ENCODE assay signal across 8 mouse cellular contexts in genomic region chr16:65816059-65816458, GRCm38 (mm10). TPM values are rescaled to one million over a fixed set of nuclear protein-coding genes. Genes with fewer than 3 reads are reported as not detected.
DNase-seq lines count a peak whose midpoint lies in the region; ATAC-seq and TF ChIP-seq lines count a peak whose summit lies in the region.
"Had no signal": no experiment of that assay in that cellular context is flagged by ENCODE, and none has a peak within 500 bp of the region (broad histone marks: within the 10 kb centered on the region; RNA-seq: fewer than 3 reads in every experiment).

No protein-coding gene starts in this region.

- no peak for TF ChIP-seq CTCF in thymus, adult 2 months (IDR thresholded peaks at IDR 0.05; ENCODE audit: borderline replicate concordance, control insufficient read depth, extremely low read depth, insufficient read depth, low read length, poor library complexity)

- no peak overlapping the region for H3K9ac ChIP-seq in liver, embryonic 13.5 days
- no peak overlapping the region; the same call in 1 of the 2 replicates for H3K9ac ChIP-seq in embryonic facial prominence, embryonic 12.5 days
- H3K9ac ChIP-seq in hindbrain, embryonic 14.5 days, result peak overlapping the region; percentile 67; the same call in 1 of the 2 replicates
- H3K9ac ChIP-seq in neural tube, embryonic 13.5 days, result peak overlapping the region; percentile 78

- ATAC-seq in liver, embryonic 13.5 days (ENCODE audit: low read depth), result no peak
- ATAC-seq in embryonic facial prominence, embryonic 12.5 days (ENCODE audit: insufficient number of reproducible peaks, insufficient read depth, low FRiP score, low TSS enrichment), result no peak
- ATAC-seq in hindbrain, embryonic 14.5 days (ENCODE audit: low FRiP score), result no peak
- ATAC-seq in neural tube, embryonic 13.5 days (ENCODE audit: low read depth), result no peak
- no peak for ATAC-seq in megakaryocyte, adult 5-6 weeks (ENCODE audit: poor library complexity, severe bottlenecking)

- no peaks in the 10 kb centered on the region for H3K9me3 ChIP-seq in liver, embryonic 13.5 days (replicated peaks)
- no peaks in the 10 kb centered on the region for H3K9me3 ChIP-seq in embryonic facial prominence, embryonic 12.5 days
- peaks cover 6% of the 10 kb centered on the region; the same call in 1 of the 2 replicates for H3K9me3 ChIP-seq in hindbrain, embryonic 14.5 days (ENCODE audit: control insufficient read depth, low read length)
- H3K9me3 ChIP-seq in neural tube, embryonic 13.5 days, result peaks cover 6% of the 10 kb centered on the region

- no peak for DNase-seq in liver, embryonic 13.5 days
- no peak for DNase-seq in liver
- no peak for DNase-seq in hindbrain, embryonic 14.5 days (ENCODE audit: low spot score)
- DNase-seq in thymus, adult 2 months, result no peak
- DNase-seq: lung, adult 18-20 months had no signal

- H3K27me3 ChIP-seq in liver, embryonic 13.5 days, result peaks cover 23% of the 10 kb centered on the region
- peaks cover 11% of the 10 kb centered on the region; the same call in 1 of the 2 replicates for H3K27me3 ChIP-seq in embryonic facial prominence, embryonic 12.5 days
- peaks cover 14% of the 10 kb centered on the region; the same call in 1 of the 2 replicates for H3K27me3 ChIP-seq in hindbrain, embryonic 14.5 days (ENCODE audit: control insufficient read depth, insufficient read depth, low read length)
- H3K27me3 ChIP-seq in neural tube, embryonic 13.5 days, result peaks cover 8% of the 10 kb centered on the region; the same call in 1 of the 2 replicates
- peaks cover 4% of the 10 kb centered on the region; the same call in 1 of the 2 replicates for H3K27me3 ChIP-seq in thymus, adult 2 months (ENCODE audit: control insufficient read depth, insufficient read depth, low read length)

- H3K36me3 ChIP-seq in liver, embryonic 13.5 days, result no peaks in the 10 kb centered on the region
- H3K36me3 ChIP-seq in embryonic facial prominence, embryonic 12.5 days, result no peaks in the 10 kb centered on the region
- H3K36me3 ChIP-seq in hindbrain, embryonic 14.5 days (replicated peaks; ENCODE audit: control insufficient read depth, insufficient read depth), result no peaks in the 10 kb centered on the region
- H3K36me3 ChIP-seq in neural tube, embryonic 13.5 days, result no peaks in the 10 kb centered on the region
- no peaks in the 10 kb centered on the region for H3K36me3 ChIP-seq in thymus, adult 2 months (ENCODE audit: control insufficient read depth, insufficient read depth, low read length)

- H3K4me1 ChIP-seq in liver, embryonic 13.5 days (replicated peaks), result no peaks in the 10 kb centered on the region
- H3K4me1 ChIP-seq in embryonic facial prominence, embryonic 12.5 days, result no peaks in the 10 kb centered on the region; the same call in 1 of the 2 replicates
- 0 out of 2 replicates have a peak, but pooled peaks cover 6% of the 10 kb centered on the region for H3K4me1 ChIP-seq in hindbrain, embryonic 14.5 days (replicated peaks; ENCODE audit: control insufficient read depth, insufficient read depth, low read length)
- peaks cover 12% of the 10 kb centered on the region for H3K4me1 ChIP-seq in neural tube, embryonic 13.5 days (replicated peaks)
- no peaks in the 10 kb centered on the region for H3K4me1 ChIP-seq in thymus, adult 2 months (replicated peaks; ENCODE audit: control insufficient read depth, insufficient read depth, low read length)

- H3K27ac ChIP-seq in liver, embryonic 13.5 days, result no peak overlapping the region
- H3K27ac ChIP-seq in embryonic facial prominence, embryonic 12.5 days, result no peak overlapping the region
- H3K27ac ChIP-seq in hindbrain, embryonic 14.5 days, result no peak overlapping the region
- H3K27ac ChIP-seq in neural tube, embryonic 13.5 days (replicated peaks), result no peak overlapping the region
- H3K27ac ChIP-seq in thymus, adult 2 months (ENCODE audit: control insufficient read depth, insufficient read depth, low read length), result no peak overlapping the region

- whole genome bisulfite sequencing in liver, embryonic 13.5 days (ENCODE audit: insufficient replicate concordance), result 29% methylated on average over 3 of the region's 3 CpGs
- WGBS in embryonic facial prominence, embryonic 12.5 days, result 23% methylated on average over 3 of the region's 3 CpGs
- 11% methylated on average over 3 of the region's 3 CpGs for WGBS in hindbrain, embryonic 14.5 days
- 20% methylated on average over 3 of the region's 3 CpGs for WGBS in neural tube, embryonic 13.5 days
- WGBS in thymus, adult 2 months, result 39% methylated on average over 3 of the region's 3 CpGs

- H3K4me2 ChIP-seq in liver, embryonic 13.5 days, result 0 out of 2 replicates have a peak overlapping the region, but pooled peaks have one; percentile 66
- H3K4me2 ChIP-seq in embryonic facial prominence, embryonic 12.5 days (replicated peaks), result peak overlapping the region; percentile 95
- peak overlapping the region; percentile 95 for H3K4me2 ChIP-seq in hindbrain, embryonic 14.5 days (replicated peaks)
- H3K4me2 ChIP-seq in neural tube, embryonic 13.5 days, result peak overlapping the region; percentile 95

- TF ChIP-seq POLR2A in thymus, adult 2 months (IDR thresholded peaks at IDR 0.05; ENCODE audit: control insufficient read depth, extremely low read depth, insufficient read depth, low read length, poor library complexity), result no peak

- no peak overlapping the region for H3K4me3 ChIP-seq in liver, embryonic 13.5 days (replicated peaks)
- H3K4me3 ChIP-seq in embryonic facial prominence, embryonic 12.5 days, result peak overlapping the region; percentile 58
- H3K4me3 ChIP-seq in hindbrain, embryonic 14.5 days (replicated peaks; ENCODE audit: low read length), result peak overlapping the region; percentile 61
- peak overlapping the region; percentile 79 for H3K4me3 ChIP-seq in neural tube, embryonic 13.5 days
- no peak overlapping the region for H3K4me3 ChIP-seq in thymus, adult 2 months (ENCODE audit: control insufficient read depth, insufficient read depth, low read length)

RNA-seq across cellular contexts. Expression of gene Vgll3, which starts 1.0 kb away (rescaled TPM):
- 0.19 and 0.22 TPM in 2 replicates for polyA plus RNA-seq in liver, embryonic 13.5 days (2015; fragmentation: Nextera tagmentation; extraction: Ambion mirVana)
- 20.3 and 20.8 TPM in 2 replicates for polyA plus RNA-seq in embryonic facial prominence, embryonic 12.5 days (2016; fragmentation: Nextera tagmentation; extraction: Ambion mirVana)
- 4.7 and 6.2 TPM in 2 replicates for polyA plus RNA-seq in hindbrain, embryonic 14.5 days (2014; fragmentation: Nextera tagmentation; extraction: Ambion mirVana)
- polyA plus RNA-seq in neural tube, embryonic 13.5 days (2015; fragmentation: Nextera tagmentation; extraction: Ambion mirVana), result 12.8 and 13.0 TPM in 2 replicates
- polyA plus RNA-seq in thymus, adult 2 months (2012; rRNA removed), result 1.4 and 1.7 TPM in 2 replicates
- total RNA-seq in megakaryocyte, adult 5-6 weeks (2015), result not detected in 2 replicates
- total RNA-seq in megakaryocyte, adult 5-6 weeks (2017), result not detected in 2 replicates

Comparison
In these comparisons a context has a peak if more than half of its experiments do, and no peak if none do; other contexts are left out.
1. H3K4me3 ChIP-seq: peak in embryonic facial prominence, embryonic 12.5 days (single experiment), hindbrain, embryonic 14.5 days (single experiment) and neural tube, embryonic 13.5 days (single experiment); none in liver, embryonic 13.5 days (single experiment) and thymus, adult 2 months (single experiment).
2. H3K9ac ChIP-seq: peak in hindbrain, embryonic 14.5 days (single experiment) and neural tube, embryonic 13.5 days (single experiment); none in liver, embryonic 13.5 days (single experiment) and embryonic facial prominence, embryonic 12.5 days (single experiment).
3. Peak in every context shown above with its lines, with median percentiles within 50 percentile points of each other: H3K4me2 ChIP-seq.